ENCODE assay signal across 22 mouse cellular contexts in genomic region chr17:50505910-50506634, GRCm38 (mm10). TPM values are rescaled to one million over a fixed set of nuclear protein-coding genes. Genes with fewer than 3 reads are reported as not detected.
DNase-seq lines count a peak whose midpoint lies in the region; ATAC-seq and TF ChIP-seq lines count a peak whose summit lies in the region.
"Had no signal": no experiment of that assay in that cellular context is flagged by ENCODE, and none has a peak within 500 bp of the region (broad histone marks: within the 10 kb centered on the region; RNA-seq: fewer than 3 reads in every experiment).

No protein-coding gene starts in this region.

- H3K9ac ChIP-seq in kidney, embryonic 14.5 days (ENCODE audit: low read depth, low read length), result no peak overlapping the region
- H3K9ac ChIP-seq in MEL (ENCODE audit: control insufficient read depth, low read depth, low read length, poor library complexity, severe bottlenecking), result peak overlapping the region; percentile 96
- H3K9ac ChIP-seq in limb, embryonic 14.5 days (ENCODE audit: low read depth, low read length, severe bottlenecking), result no peak overlapping the region
- H3K9ac ChIP-seq: embryonic facial prominence, embryonic 15.5 days; heart, embryonic 15.5 days; hindbrain, embryonic 14.5 days had no signal

- H3K4me2 ChIP-seq in kidney, embryonic 14.5 days (replicated peaks; ENCODE audit: low read depth, low read length), result no peak overlapping the region
- H3K4me2 ChIP-seq in limb, embryonic 14.5 days (replicated peaks; ENCODE audit: low read depth, low read length, severe bottlenecking), result no peak overlapping the region
- H3K4me2 ChIP-seq: embryonic facial prominence, embryonic 15.5 days; heart, embryonic 11.5 days; heart, embryonic 15.5 days; hindbrain, embryonic 14.5 days had no signal

- TF ChIP-seq POLR2A in kidney, adult 2 months (IDR thresholded peaks at IDR 0.05; ENCODE audit: low read depth, low read length), result no peak
- no peak; a peak in 1 of 4 replicates for TF ChIP-seq POLR2A in MEL (IDR thresholded peaks at IDR 0.05; ENCODE audit: control insufficient read depth in 1 of 2, insufficient read depth in 1 of 2, low read depth in 1 of 2, low read length in 2 of 2, poor library complexity in 1 of 2)
- TF ChIP-seq POLR2A in limb, embryonic 14.5 days (IDR thresholded peaks at IDR 0.05; ENCODE audit: borderline replicate concordance, extremely low read depth, insufficient read depth, insufficient read length), result no peak

- peak; percentile 53 to 66 for TF ChIP-seq EP300 in MEL (IDR thresholded peaks at IDR 0.05; ENCODE audit: low read depth in 1 of 2, low read length in 2 of 2)

- no peaks in the 10 kb centered on the region for H3K36me3 ChIP-seq in kidney, embryonic 14.5 days (ENCODE audit: control insufficient read depth, insufficient read depth, low read length)
- H3K36me3 ChIP-seq in kidney, adult 2 months (ENCODE audit: control insufficient read depth, insufficient read depth, low read length), result no peaks in the 10 kb centered on the region
- peaks cover 0 to 24% of the 10 kb centered on the region in 2 experiments; a peak in 3 of 4 replicates for H3K36me3 ChIP-seq in MEL (ENCODE audit: control insufficient read depth in 1 of 2, insufficient read depth in 2 of 2, low read length in 2 of 2)
- no peaks in the 10 kb centered on the region for H3K36me3 ChIP-seq in limb, embryonic 14.5 days (ENCODE audit: control insufficient read depth, insufficient read depth, low read length)
- H3K36me3 ChIP-seq: embryonic facial prominence, embryonic 15.5 days; forebrain, embryonic 10.5 days; heart, embryonic 15.5 days; hindbrain, embryonic 10.5 days had no signal

- no peak for TF ChIP-seq CTCF in kidney, adult 2 months (conservative IDR thresholded peaks at IDR 0.05; ENCODE audit: insufficient read depth, insufficient read length, low read depth, low read length)
- TF ChIP-seq CTCF in MEL (IDR thresholded peaks at IDR 0.05 in 2 of 3, conservative IDR thresholded peaks at IDR 0.05 in 1 of 3; ENCODE audit: control insufficient read depth in 1 of 3, insufficient read depth in 1 of 3, low read depth in 2 of 3, low read length in 3 of 3, poor library complexity in 1 of 3, severe bottlenecking in 1 of 3), result no peak

- H3K4me3 ChIP-seq in kidney, embryonic 14.5 days (ENCODE audit: low read length), result no peak overlapping the region
- no peak overlapping the region for H3K4me3 ChIP-seq in kidney, adult 2 months (ENCODE audit: insufficient read depth, low read depth, low read length)
- peak overlapping the region; percentile 7 to 83 for H3K4me3 ChIP-seq in MEL (ENCODE audit: control insufficient read depth in 1 of 2, insufficient read depth in 1 of 2, low read depth in 2 of 2, low read length in 2 of 2)
- no peak overlapping the region for H3K4me3 ChIP-seq in limb, embryonic 14.5 days (replicated peaks; ENCODE audit: low read length)
- H3K4me3 ChIP-seq: embryonic facial prominence, embryonic 15.5 days; erythroblast, embryonic 14.5 days; forebrain, embryonic 10.5 days; heart, adult 2 months; heart, embryonic 15.5 days; hindbrain, embryonic 10.5 days had no signal

- WGBS in kidney, embryonic 14.5 days, result 47% methylated on average over 10 of the region's 10 CpGs
- 51% methylated on average over 10 of the region's 10 CpGs for WGBS in kidney, adult 2 months
- WGBS in limb, embryonic 14.5 days, result 55% methylated on average over 10 of the region's 10 CpGs

- no peaks in the 10 kb centered on the region for H3K9me3 ChIP-seq in kidney, embryonic 14.5 days (ENCODE audit: control insufficient read depth, low read length)
- H3K9me3 ChIP-seq in MEL (replicated peaks; ENCODE audit: insufficient read depth, low read length), result no peaks in the 10 kb centered on the region
- no peaks in the 10 kb centered on the region for H3K9me3 ChIP-seq in limb, embryonic 14.5 days (ENCODE audit: control insufficient read depth, low read length)
- H3K9me3 ChIP-seq: embryonic facial prominence, embryonic 15.5 days; forebrain, embryonic 10.5 days; heart, embryonic 15.5 days; hindbrain, embryonic 10.5 days had no signal

- TF ChIP-seq RAD21 in MEL (IDR thresholded peaks at IDR 0.05; ENCODE audit: low read depth, low read length), result no peak

- 0 out of 2 replicates have a peak, but pooled peaks cover 2% of the 10 kb centered on the region for H3K4me1 ChIP-seq in kidney, embryonic 14.5 days (ENCODE audit: control insufficient read depth, insufficient read depth, low read length)
- H3K4me1 ChIP-seq in kidney, adult 2 months (ENCODE audit: control insufficient read depth, insufficient read depth, low read length), result peaks cover 4% of the 10 kb centered on the region; the same call in 1 of the 2 replicates
- H3K4me1 ChIP-seq in MEL (ENCODE audit: control insufficient read depth in 1 of 2, insufficient read depth in 2 of 2, low read length in 2 of 2), result peaks cover 20 to 23% of the 10 kb centered on the region in 2 experiments
- peaks cover 8% of the 10 kb centered on the region for H3K4me1 ChIP-seq in limb, embryonic 14.5 days (ENCODE audit: control insufficient read depth, insufficient read depth, low read length)

- no peak overlapping the region for H3K27ac ChIP-seq in kidney, embryonic 14.5 days (ENCODE audit: low read depth, low read length)
- H3K27ac ChIP-seq in kidney, adult 2 months (ENCODE audit: insufficient read depth, low read depth, low read length), result no peak overlapping the region
- peak overlapping the region; percentile 95 for H3K27ac ChIP-seq in MEL (ENCODE audit: control insufficient read depth, low read depth, low read length)
- H3K27ac ChIP-seq in limb, embryonic 14.5 days (replicated peaks; ENCODE audit: low read depth, low read length), result no peak overlapping the region
- H3K27ac ChIP-seq: embryonic facial prominence, embryonic 15.5 days; forebrain, embryonic 10.5 days; heart, adult 2 months; heart, embryonic 15.5 days; hindbrain, embryonic 10.5 days; hindbrain, embryonic 14.5 days had no signal

- peak; percentile 25; the same call in 1 of the 2 replicates for ATAC-seq in kidney, embryonic 14.5 days (ENCODE audit: low FRiP score, low TSS enrichment)
- ATAC-seq in limb, embryonic 14.5 days (ENCODE audit: low FRiP score, low read depth), result peak; percentile 39; the same call in 1 of the 2 replicates
- ATAC-seq: activated CD4-positive, CD25-positive, alpha-beta regulatory T cell, adult 4 months; forebrain, embryonic 14.5 days; Patski had no signal

- H3K27me3 ChIP-seq in kidney, embryonic 14.5 days (ENCODE audit: control insufficient read depth, insufficient read depth, low read length), result 0 out of 2 replicates have a peak, but pooled peaks cover 4% of the 10 kb centered on the region
- no peaks in the 10 kb centered on the region for H3K27me3 ChIP-seq in kidney, adult 2 months (replicated peaks; ENCODE audit: control insufficient read depth, insufficient read depth, low read length)
- no peaks in the 10 kb centered on the region for H3K27me3 ChIP-seq in MEL (ENCODE audit: control insufficient read depth in 1 of 2, insufficient read depth in 2 of 2, low read length in 2 of 2)
- H3K27me3 ChIP-seq in limb, embryonic 14.5 days (ENCODE audit: control insufficient read depth, insufficient read depth, low read length), result peaks cover 5% of the 10 kb centered on the region; the same call in 1 of the 2 replicates
- H3K27me3 ChIP-seq: embryonic facial prominence, embryonic 15.5 days; heart, embryonic 15.5 days had no signal

- DNase-seq in gastrocnemius, adult 18-20 months (ENCODE audit: low spot score), result peak; percentile 73
- DNase-seq in gastrocnemius, postnatal 4 days (ENCODE audit: low spot score in 2 of 2), result no peak
- no peak for DNase-seq in kidney, adult 2 months
- DNase-seq in MEL (ENCODE audit: low read depth, low spot score), result peak; percentile 68
- no peak for DNase-seq in limb, embryonic 14.5 days (ENCODE audit: low spot score)
- DNase-seq in layer of hippocampus, postnatal 14 days (ENCODE audit: low spot score in 2 of 2), result no peak
- no peak for DNase-seq in spleen, postnatal 36 days (ENCODE audit: low spot score in 2 of 2)
- DNase-seq: adrenal gland, postnatal 14 days; cerebellum, postnatal 14 days; embryo, embryonic 11 days had no signal

- H3K79me2 ChIP-seq in MEL (ENCODE audit: control insufficient read depth, insufficient read depth, low read length, poor library complexity), result peaks cover 25% of the 10 kb centered on the region

TF ChIP-seq in MEL, 35 proteins besides CTCF, POLR2A, EP300 and RAD21 (continues in another document):
- TF ChIP-seq E2F4 (IDR thresholded peaks at IDR 0.05; ENCODE audit: borderline replicate concordance, low read depth, low read length), result no peak
- no peak for TF ChIP-seq ZNF384 (IDR thresholded peaks at IDR 0.05; ENCODE audit: low read depth, low read length)
- 0 out of 2 replicates have a peak, but pooled peaks have one; percentile 8 for TF ChIP-seq BHLHE40 (IDR thresholded peaks at IDR 0.05; ENCODE audit: borderline replicate concordance, low read depth, low read length)
- no peak for TF ChIP-seq JUND (IDR thresholded peaks at IDR 0.05; ENCODE audit: low read depth, low read length)
- TF ChIP-seq NELFE (IDR thresholded peaks at IDR 0.05; ENCODE audit: low read depth, low read length), result 0 out of 2 replicates have a peak, but pooled peaks have one; percentile 1
- TF ChIP-seq MXI1 (IDR thresholded peaks at IDR 0.05; ENCODE audit: low read depth, low read length), result no peak
- 0 out of 2 replicates have a peak, but pooled peaks have one; percentile 6 for TF ChIP-seq SIN3A (IDR thresholded peaks at IDR 0.05; ENCODE audit: low read length)
- peak; percentile 15; the same call in 1 of the 2 replicates for TF ChIP-seq HCFC1 (IDR thresholded peaks at IDR 0.05; ENCODE audit: low read depth, low read length)
- no peak for TF ChIP-seq SMC3 (IDR thresholded peaks at IDR 0.05; ENCODE audit: low read depth, low read length)
- peak; percentile 62 for TF ChIP-seq GATA1 (IDR thresholded peaks at IDR 0.05; ENCODE audit: low read depth, low read length)
- TF ChIP-seq USF1 (IDR thresholded peaks at IDR 0.05; ENCODE audit: low read depth, low read length), result no peak
- 0 out of 2 replicates have a peak, but pooled peaks have one; percentile 4 for TF ChIP-seq TAL1 (IDR thresholded peaks at IDR 0.05; ENCODE audit: low read length)
- TF ChIP-seq TCF12 (IDR thresholded peaks at IDR 0.05; ENCODE audit: low read depth, low read length), result peak; percentile 17; the same call in 1 of the 2 replicates

RNA-seq across cellular contexts. Expression of gene Plcl2, which starts 3.1 kb away (rescaled TPM):
- 10 to 100 TPM; 36.7 to 38.0 TPM for total RNA-seq in gastrocnemius, adult 18-20 months (2021)
- total RNA-seq in gastrocnemius, postnatal 4 days (2021), result 10 to 100 TPM; 32.9 to 34.0 TPM
- polyA plus RNA-seq in kidney, embryonic 14.5 days (2014; fragmentation: Nextera tagmentation; extraction: Ambion mirVana), result 3.1 and 5.6 TPM in 2 replicates
- polyA plus RNA-seq in kidney, adult 2 months (2012; rRNA removed), result 3.2 and 4.3 TPM in 2 replicates
- total RNA-seq in MEL (2012; rRNA removed), result 56.0 and 83.7 TPM in 2 replicates
- polyA plus RNA-seq in MEL (2012; ENCODE audit: insufficient read depth in 1 of 2, insufficient read length in 2 of 2, low read depth in 1 of 2, low replicate concordance in 2 of 2, missing spikeins in 1 of 2), result 10 to 100 TPM in 1 of 2 experiments, not detected in 1; 23.6 TPM
- polyA plus RNA-seq in limb, embryonic 14.5 days (2012; rRNA removed), result 5.8 and 6.7 TPM in 2 replicates
- 4.9 and 5.2 TPM in 2 replicates for polyA plus RNA-seq in limb, embryonic 14.5 days (2014; fragmentation: Nextera tagmentation; extraction: Ambion mirVana)
- 10 to 100 TPM; 51.0 to 57.3 TPM for total RNA-seq in layer of hippocampus, postnatal 14 days (2021)
- polyA plus RNA-seq: Patski had no signal

Comparison
In these comparisons a context has a peak if more than half of its experiments do, and no peak if none do; other contexts are left out.
1. DNase-seq: peak in gastrocnemius, adult 18-20 months (single experiment) and MEL (single experiment); none in gastrocnemius, postnatal 4 days (0 of 2), kidney, adult 2 months (single experiment), limb, embryonic 14.5 days (single experiment), layer of hippocampus, postnatal 14 days (0 of 2) and spleen, postnatal 36 days (0 of 2).
2. H3K4me3 ChIP-seq: peak in MEL (2 of 2); none in kidney, embryonic 14.5 days (single experiment), kidney, adult 2 months (single experiment) and limb, embryonic 14.5 days (single experiment).